Mouse (Mus musculus) retina, postnatal 7 days (tissue): ENCODE measurements around the gene Magi2.
"Not testable (repeated sequence)": the region's sequence is repeated elsewhere in the genome, so short reads cannot be mapped to it uniquely, and the experiment has no call there.

ENCODE experiments used
- DNase-seq: peaks from one replicate; pipeline ENCODE4 v3.0.0-alpha.2; 2012; ENCODE audit warnings: low read depth, low spot score

Gene Magi2

DNA sequence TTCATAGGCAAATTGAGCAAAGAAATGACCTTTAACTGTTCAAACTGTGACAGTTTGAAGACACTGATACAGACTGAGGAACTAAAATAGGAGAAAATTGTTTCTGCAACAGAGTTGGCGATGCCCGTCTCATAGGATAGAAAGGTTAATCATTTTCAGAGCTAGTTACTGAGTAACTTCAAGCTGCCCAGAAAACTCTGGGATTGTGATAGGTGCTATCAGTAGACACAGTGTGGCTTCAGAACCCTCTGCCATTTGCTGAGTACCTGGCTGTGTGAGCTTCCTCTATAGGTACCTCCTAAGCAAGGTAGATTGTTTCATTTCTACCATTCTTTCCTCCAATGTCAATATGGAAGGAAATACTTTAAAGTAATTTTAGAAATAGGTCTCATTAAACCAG, 1014.7 kb downstream of the Magi2 start:
- DNase-seq = no peak

DNA sequence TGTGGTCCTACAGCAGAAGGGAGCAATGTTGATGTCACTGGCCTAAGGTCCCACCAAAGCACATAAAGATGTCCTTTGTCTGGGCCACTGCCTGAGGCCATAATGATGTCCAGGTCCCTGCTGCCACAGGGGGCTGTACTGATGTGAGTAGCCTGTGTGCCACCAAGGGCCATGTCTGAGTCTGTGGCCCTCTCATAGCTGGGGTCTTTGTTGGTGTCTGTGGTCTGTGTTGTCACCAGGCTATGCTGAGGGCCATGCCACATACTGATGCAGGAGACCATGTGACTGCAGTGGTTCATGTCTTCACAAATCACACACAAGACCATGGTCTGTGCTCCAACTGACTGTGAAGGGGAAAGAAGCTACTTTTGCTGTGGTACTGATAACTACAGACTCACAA, 1015.7 kb downstream of the Magi2 start:
- DNase-seq = no peak

GRCm38 (mm10) chr5:20249382-20249781, 1022.5 kb downstream of the Magi2 start:
- no peak for DNase-seq

DNA sequence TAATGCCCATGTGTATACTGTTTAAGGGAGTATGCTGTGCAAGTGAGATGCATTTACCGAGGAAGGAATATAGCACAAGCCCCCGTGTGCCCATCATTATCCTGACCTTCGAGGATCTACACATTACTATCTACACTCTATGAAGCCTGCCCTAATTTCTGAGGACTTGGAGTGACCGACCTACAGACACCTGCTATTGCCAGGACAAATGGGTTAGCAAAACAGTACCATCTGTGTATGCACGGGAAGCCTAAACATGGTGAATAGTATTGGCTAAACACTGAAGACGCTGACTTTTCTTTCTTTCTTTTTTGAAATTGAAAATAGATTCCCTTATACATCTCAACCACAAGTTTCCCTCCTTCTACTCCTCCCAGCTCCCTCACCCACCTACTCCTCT, 1024.7 kb downstream of the Magi2 start:
- no peak for DNase-seq

GRCm38 (mm10) chr5:20256150-20256868, 1029.5 kb downstream of the Magi2 start:
- DNase-seq = no peak

- no peak for DNase-seq
Measured at GRCm38 (mm10) chr5:20256933-20257332, 1030.1 kb downstream of the Magi2 start.

- no peak for DNase-seq
Measured at GRCm38 (mm10) chr5:20257419-20257818, 1030.6 kb downstream of the Magi2 start.

- DNase-seq = no peak
Measured at GRCm38 (mm10) chr5:20259719-20260118, 1032.9 kb downstream of the Magi2 start.

DNA sequence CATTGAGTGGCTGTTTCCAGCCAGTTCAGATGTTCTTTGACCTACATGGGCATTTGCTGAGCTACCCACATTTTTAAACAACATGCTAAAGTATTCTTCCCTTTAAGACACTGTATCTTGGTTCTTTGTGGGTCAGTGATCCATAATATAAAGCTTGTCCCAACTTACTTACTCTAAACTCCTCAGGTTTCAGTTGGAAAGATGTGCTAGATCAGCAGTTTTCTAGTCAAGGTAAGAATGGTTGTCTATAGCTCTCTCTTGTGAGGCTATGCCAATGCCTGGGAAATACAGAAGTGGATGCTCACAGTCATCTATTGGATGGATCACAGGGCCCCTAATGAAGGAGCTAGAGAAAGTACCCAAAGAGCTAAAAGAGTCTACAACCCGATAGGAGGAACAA, 1045.8 kb downstream of the Magi2 start:
- DNase-seq = not testable (repeated sequence)

DNA sequence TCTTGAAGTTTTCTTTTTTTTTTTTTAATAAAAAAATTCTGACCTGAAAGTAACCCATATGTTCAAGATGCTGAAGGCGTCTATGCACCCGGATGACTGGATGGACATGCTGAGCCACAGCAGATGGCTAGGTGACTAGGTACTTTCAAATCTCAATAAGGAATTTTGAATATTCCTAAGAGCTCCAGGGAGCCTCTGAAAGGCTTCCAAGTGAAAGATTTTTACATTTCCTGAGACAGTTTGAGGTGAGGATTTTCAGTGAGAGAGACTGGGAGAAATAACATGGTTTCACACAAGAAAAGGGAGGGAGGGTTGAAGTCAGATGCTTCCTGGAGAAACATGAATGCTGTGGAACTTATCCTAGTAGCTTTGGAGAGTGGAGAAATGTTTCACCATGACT, 1048.8 kb downstream of the Magi2 start:
- no peak for DNase-seq

DNA sequence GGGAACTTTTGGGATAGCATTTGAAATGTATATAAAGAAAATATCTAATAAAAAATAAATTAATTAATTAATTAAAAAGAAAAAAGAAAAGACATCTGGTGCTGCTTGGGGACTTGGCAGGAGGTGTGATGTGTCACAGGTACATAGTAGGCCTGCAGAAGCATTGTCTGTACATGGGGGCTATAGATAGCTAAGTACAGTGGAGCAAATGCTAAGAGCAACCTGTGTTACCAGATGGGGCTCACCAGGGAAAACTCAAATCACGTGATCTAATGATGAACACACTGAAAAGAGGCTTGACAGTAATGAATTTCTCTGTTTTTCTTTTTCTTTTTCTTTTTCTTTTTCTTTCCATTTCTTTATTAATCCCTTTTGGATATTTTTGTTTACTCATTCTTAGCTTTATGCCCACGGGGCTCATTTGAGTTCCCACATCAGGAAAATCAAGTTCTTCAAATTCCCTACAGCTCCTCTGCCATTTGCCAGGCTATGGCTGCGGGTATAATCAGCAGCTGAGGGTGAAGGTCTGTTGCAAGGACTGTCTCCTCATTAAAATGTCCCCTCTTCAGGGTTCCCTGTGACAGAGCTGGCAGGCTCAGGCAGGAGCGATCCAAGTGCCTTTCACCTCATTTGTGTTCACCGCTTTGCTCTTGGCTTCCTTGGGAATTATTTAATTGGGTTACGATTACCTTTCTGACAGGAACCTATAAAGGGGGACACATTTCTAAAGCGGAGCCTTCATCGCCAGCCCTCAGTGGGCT, 1058.4 kb downstream of the Magi2 start:
- DNase-seq = no peak

- DNase-seq = no peak
Measured at GRCm38 (mm10) chr5:20294521-20294920, 1067.7 kb downstream of the Magi2 start.

DNA sequence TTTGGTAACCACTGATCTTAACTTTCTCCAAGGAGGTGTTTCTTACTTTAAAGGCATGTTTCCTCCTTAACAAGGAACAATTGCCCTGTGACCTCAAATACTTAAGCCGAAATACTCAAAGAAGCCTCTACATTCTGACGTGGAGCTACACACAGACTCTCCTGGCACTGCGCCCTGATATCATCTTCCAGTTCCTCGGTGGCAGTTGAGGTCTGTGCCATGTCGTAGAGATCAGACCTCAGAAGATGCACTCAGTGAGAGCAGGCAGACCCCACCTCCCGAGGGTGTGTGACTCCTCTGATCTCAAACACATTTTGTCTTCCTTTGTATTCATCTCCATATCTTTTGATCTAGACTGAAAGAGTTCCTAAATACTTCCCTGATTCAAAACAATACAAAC, 1073.0 kb downstream of the Magi2 start:
- no peak for DNase-seq

DNA sequence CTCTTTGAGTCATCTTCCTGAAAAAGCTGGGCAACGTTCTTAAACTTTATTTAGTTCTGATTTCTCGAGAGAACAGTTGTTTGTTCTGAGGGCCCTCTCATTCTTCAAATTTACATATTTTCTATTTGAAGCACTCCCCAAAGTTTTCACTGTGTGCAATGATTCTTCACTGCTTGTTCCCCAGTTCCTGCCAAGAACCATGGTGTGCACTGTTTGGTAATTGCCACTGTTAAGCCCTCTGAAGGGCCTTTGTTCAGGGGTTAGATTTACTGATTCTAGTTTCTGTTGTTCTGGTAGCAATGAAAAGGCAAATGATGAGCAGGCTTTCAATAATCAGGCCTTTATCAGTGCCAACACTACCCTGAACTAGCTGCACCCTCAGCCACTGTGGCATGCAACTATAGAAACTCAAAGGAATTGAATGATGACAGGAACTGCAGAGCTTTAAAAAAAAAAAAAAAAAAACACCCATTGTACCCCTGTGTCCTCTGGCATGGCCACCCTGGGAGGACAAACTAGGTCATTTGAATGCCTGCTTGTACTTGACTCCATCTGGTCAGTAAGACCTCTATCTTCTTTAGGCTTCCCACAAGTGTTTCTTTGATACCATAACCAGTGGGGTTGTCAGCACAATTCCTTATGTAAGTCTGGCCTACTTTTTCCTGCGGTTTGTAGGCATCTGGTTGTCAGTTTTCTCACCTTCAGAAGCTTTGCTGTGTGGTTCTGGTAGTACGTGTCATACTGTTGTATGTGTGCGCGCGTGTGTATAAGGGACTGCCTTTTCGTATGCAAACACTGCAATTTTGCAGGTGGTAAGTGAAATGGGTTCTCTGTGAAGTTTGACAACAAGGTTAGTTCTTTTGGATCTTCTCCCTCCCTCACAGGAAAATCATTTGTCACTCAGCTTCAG, 1076.5 kb downstream of the Magi2 start:
- DNase-seq = no peak

DNA sequence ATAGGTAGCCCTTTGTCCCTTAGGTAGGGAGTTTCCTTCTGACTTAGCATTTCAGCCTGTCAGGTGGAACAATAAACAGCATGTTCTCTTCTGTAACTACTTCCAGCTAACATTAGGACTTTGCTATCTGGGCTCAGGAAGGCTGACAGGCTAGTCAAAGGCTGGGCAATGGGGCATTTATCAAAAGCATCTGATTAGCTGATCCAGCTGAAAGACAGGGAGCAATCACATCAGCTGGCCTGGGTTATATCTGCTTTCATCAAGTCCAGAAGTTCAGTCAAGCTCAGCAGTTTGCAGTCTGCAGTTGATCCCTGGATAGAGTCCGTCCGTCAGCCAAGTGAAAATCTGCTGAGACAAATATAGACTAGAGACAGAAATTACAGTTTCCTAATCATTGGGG, 1094.1 kb downstream of the Magi2 start:
- DNase-seq = no peak

- DNase-seq = no peak
Measured at GRCm38 (mm10) chr5:20325290-20325689, 1098.5 kb downstream of the Magi2 start.

DNA sequence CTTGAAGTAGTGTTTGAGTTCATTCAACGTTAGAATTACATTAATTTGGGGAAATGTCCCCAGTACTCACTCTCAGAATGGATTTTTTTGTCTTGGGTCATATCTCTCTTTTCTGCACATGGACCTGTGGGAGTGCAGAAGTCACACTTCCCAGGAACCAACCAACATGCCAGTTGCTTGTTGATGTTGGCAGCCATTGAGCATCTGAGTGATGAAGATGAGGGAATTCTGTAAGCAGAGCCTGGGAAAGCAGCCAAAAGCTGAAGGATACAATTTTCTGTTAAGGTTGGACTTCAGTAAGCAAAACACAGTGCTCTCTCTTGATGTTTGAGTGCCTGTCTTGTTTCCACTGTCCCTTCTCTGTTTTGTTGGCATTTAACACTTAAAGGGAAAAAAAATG, 1102.1 kb downstream of the Magi2 start:
- no peak for DNase-seq

- DNase-seq = no peak
Measured at GRCm38 (mm10) chr5:20330025-20330424, 1103.2 kb downstream of the Magi2 start.

DNA sequence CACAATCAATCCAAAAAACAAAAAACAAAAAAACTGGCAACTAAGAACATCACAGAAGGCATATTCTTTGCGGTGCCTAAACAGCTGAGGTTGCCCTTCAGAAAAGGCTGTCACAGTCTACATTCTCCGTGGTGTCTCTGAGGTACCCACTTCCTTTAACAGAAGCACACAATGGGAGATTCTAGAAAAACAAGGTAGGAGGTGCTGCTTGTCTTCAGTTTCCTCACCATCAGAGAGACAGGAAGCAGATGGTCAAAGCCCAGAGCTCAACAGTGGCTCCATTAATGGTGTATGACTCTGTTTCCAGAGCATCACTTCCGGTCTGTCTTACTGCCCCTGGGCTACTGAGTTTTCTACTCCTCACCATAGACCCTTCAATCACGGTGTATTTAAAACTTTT, 1105.7 kb downstream of the Magi2 start:
- DNase-seq = no peak

- DNase-seq = no peak
Measured at GRCm38 (mm10) chr5:20334549-20334948, 1107.7 kb downstream of the Magi2 start.

GRCm38 (mm10) chr5:20352941-20353340, 1126.1 kb downstream of the Magi2 start:
- no peak for DNase-seq

DNA sequence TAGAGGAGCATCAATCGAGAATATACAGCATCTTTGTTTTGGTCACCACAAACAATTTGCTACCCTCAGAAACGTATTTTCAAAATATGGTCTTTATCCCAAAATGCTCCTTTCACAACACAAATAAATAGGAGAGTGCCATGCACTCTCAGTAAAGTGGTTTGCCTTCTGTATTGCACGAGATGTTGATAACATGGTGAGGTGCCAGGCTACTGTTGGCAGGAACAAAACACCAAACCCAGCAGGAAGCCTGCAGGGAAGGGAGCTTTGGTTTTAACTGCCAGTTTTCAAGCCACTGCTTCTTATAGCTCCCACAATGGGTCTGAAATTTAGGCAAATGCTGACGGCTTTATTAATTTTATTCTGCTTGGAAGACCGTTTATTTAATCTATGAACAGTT, 1131.6 kb downstream of the Magi2 start:
- DNase-seq = no peak
